Mouse (Mus musculus): ENCODE measurements around the gene Dmwd.

- TF ChIP-seq CTCF (conservative IDR thresholded peaks at IDR 0.05; ENCODE audit: low read length) (no peak), NANOG (IDR thresholded peaks at IDR 0.05; ENCODE audit: borderline replicate concordance, low read length) (no peak)
Measured at GRCm38 (mm10) chr7:19092381-19093173, 16.6 kb downstream of the Dmwd start.
